Mouse (Mus musculus): ENCODE results near the gene Aspscr1.
A peak's percentile ranks its signal among the peaks of the same experiment; 100 is the strongest.

Aspscr1 gene

DNA sequence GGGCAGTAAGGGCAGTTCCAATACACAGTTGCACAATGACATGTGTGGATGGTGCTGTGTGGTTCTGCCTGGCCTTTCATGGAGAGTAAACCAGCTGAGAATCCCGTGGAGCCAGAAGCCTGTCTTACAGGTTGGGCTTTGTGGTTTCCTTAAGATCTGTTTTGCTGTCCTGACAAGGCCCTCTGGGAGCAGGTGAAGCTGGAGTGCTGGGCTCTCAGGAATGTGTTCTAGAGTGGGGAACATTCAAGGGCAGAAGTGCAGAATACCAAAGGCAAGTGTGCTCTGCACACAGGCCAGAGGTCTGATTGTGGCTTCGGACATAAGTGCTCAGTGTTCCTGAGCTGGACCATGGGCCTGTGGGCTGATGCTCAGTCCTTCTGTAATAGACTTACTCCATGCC is 11.9 kb downstream of the Aspscr1 start:
- DNase-seq: no peak

DNA sequence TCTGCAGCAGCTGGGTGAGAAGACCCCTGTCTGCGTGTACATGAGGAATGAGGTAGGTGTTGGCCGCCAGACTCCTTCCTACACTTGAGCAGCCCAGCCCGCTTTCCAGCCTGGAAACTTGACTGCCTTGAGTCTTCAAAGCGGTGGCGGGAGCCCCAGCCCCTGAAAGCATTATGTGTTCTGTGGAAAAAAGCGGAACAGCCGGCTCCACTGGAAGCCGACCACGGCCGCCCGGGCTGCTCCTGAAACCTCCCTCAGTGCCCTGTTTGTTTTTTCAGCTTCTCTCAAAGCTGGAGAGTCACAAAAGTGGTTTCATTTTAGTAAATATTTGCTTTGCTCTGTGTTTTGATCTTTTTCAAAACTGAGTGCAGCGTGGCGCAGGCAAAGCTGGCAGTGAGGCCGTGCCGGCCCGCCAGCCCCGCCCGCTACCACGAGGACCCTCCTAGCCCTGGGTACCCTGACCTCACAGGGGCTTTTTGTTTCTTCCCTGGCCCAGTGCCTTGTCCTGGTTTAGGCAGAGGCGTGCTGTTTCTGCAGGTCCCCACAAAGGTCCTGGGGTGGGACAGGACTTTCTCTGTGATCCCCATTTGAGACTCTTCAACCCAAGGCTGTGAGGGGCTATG is 14.0 kb downstream of the Aspscr1 start:
- no peak for DNase-seq

DNA sequence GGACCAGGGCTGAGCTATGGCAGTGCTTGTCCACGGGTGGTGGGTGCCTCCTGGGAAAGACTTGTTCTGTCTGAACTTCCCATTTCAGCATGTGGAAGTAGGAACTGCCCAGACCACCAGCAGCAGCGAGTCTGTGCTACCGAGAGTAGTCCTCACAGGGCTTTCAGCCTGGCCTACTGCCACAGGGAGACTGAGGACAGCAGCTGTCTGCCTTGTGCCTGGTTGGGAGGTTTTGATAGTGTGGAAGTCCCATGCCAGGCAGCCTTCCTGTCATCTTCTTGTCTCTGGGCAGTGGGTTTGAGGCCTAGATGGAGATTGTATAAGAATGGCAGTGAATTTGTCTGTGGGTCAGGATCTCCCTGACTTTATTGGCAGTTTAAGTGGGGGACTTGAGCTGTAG is 16.6 kb downstream of the Aspscr1 start:
- DNase-seq: no peak

DNA sequence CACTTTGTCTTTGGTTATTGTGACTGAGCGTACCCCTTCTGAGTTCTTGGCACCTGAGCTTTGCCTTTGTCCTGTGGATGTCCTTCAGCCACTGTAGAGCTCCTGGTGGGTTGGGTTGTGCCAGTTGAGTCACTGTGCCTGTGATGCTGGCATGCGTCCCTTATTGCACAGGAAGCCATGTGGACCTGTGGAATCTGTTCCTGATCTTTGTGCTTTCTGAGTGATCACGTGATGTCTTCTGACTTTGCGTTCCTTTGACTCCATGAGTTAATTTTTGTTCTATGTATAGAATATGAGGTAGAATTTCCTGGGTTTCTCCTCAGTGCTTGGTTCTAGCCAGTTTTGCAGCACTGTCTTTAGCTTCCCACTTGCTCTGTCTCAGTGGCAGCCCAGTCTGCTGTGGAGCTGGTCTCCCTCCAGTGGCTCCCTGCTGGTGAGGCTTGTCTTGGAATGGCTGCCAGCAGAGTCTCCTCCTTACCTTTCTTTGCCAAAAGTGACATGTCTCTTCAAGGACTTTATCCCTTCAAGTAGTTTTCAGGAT is 19.8 kb downstream of the Aspscr1 start:
- peak; percentile 80 to 85 for DNase-seq

DNA sequence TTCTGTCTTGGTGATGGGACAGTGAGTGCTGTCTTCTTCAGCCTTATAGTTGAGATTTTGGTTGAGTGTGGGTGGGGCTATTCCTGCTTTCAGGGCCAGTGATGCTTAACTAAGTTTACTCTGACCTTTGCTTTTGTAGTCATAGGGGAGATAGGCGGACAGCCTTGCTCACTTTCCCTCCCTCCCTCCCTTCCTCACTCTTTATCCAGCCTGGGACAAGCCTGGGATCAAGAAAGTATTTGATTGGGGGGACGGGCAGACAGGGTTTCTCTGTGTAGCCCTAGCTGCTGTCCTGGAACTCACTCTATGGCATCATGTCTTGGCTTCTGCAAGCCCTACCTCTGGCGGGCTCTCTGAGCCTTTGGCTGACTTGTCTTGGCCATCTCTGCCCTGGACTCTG is 20.7 kb downstream of the Aspscr1 start:
- DNase-seq: peak; percentile 44 to 55

DNA sequence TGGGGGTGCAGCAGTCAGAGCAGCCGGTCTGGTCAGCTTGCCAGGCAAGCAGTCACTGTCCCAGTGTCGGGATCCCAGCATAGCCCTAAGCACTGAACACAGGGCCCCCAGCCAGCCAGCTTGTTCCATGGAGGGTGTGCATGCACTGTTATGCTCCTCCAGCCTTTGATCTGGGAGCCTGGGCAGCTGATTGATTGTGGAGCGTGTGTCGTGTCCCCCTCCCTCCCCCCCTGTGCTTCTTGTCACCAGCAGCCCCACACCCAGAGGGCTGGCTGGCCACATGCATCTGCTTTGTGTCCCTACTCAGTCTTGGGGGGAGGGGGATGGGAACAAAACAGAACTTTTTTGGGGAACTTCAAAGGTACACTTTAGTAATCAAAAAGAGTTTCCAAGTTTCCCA is 22.4 kb downstream of the Aspscr1 start:
- no peak for DNase-seq

DNA sequence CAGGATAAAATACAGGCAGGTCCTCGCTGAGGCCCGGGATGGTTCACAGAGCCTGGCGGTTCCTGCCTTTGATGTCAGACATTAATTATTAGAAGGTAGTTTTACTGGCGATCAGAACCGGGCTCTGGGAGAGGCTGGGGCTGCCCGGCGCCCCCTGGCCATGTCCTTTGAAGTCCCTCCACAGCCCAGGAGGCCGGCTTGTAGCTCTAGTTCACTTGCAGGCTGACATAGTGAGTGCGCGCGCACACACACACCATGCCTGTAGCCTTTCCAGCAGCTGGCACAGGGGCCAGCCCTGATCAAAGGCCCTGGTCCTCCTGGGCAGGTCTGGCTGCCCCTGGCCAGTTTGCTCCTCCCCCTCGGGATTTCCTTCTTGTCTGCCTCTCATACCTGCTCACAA is 22.9 kb downstream of the Aspscr1 start:
- DNase-seq: peak; percentile 72

DNA sequence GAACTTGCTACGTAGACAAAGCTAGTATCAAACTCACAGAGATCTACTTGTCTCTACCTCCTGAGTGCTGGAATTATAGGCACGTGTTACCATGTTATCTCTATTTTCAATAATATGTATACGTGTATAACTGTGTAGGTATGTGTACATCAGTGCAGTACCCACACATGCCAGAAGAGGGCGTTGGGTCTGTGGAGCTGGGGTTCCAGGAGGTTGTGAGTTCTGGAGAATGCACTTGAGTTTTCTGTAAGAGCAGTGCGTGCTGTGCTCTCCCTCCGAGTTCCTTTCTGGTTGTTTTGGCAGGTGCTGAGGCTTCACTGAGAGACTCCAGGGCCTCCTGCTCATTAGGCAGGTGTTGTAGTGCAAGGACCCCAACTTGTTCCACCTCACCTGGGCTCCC is 23.8 kb downstream of the Aspscr1 start:
- DNase-seq: no peak

DNA sequence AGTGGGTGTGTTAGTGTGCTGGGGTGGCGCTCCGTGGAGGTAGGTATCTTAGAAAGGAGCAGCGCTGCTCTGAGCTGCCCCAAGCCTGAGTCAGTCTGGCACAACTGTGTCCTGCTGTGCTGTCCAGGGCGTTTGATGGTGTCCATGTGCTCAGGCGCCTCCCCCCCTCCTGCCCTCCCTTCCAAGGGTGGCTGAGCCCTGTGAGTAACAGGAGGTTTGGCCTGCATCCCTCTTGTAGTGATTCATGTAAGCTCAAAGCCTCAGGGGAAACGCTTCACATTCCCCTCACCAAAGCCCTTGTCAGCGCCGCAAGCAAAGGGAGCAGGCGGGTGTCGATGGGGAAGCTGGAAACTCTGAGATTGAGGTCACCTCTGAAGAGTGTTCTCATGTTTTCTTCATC is 25.0 kb downstream of the Aspscr1 start:
- DNase-seq: no peak

DNA sequence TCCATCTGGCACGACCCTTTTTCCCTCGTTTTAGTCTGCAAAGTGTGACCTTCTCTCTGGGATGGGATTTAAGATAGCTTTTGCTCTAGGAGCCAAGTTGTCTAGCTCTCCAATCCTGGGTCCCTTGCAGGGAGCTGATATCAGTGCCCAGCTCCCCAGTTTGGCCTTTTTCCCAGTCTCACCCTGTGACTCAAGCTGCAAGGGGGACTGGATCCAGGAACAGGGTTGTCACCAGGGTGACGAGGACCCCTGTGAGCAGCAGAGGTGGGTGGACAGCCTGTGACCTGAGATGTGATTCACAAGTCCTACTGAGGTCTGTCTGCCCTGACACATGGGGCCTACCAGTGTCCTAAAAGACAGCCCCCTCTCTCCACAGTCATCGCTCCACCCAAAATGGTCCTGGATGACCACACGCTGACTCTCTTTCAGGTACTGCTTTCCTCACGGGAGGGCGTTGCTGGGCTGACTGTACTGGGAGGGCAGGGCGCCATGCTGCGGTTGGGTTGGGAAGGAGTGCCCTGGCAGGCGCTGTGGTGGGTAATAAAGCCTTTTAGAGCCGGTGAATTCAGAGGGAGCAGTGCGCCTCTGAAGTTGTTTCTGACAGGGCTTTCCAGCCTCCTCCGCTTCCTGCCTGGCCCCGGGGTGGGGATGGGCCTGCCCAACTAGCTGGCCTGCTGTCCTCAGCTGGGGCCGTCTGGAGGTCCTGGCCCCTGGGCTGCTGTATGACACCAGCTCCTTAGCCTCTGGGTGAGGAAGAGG is 31.1 kb downstream of the Aspscr1 start:
- no peak for DNase-seq

DNA sequence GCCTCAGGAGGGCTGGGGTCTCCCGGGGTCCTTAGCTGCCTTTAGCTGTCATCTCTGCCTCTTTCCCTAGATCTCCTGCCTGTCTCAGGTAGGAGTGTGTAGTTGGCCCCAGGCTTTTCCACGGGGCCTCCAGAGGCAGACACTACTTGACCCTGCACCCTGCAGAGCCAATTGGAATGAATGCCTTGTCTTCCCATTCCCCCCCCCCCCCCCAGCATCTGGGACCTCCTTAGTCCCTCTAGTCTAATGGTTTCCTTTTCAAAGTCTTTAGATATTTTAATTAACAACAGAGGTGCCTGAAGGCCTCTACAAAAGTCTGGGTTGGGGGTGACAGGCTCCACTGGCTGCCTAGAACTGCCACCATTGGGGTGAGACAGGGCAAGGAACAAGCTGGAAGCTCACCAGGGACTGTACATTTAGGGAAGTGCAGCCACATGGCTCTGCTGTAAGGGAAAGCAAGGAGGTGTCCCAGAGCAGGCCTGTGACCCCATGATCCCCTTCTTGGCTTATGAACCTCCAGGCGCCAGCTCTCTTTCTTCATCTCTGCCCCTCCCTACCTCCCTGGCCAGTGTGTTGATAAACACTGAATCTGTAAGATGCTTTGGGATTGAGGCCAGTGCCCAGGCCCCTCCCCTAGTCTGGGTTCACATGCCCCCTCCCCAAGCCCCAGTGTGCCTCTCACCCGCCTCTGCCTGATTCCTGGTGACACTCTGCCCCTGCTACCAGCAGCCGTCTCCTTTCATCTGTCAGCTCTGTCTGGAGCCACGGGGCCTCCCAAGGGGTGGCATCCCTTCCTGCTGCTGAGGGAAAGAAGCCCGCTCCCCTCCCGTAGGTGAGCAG is 31.9 kb downstream of the Aspscr1 start:
- no peak for DNase-seq

DNA sequence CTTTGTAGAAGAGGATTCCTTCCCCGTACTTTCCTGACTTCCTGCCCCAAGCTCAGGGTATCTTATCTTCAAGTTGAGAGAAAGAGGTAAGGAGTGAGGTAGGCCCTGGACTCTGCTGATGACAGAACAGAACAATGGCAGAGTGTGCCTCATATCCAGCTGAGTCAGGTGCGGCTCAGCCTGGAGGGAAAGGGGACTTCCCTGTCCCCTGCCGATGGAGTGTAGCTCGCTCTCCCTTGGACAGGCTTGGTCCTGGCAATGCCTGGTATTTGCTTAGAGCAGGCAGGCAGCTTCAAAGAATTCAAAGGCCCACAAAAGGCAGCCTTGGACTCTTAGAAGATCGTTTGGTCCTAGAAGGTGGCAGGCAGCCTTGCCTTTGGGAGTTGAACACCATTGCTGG is 33.3 kb downstream of the Aspscr1 start:
- DNase-seq: no peak

DNA sequence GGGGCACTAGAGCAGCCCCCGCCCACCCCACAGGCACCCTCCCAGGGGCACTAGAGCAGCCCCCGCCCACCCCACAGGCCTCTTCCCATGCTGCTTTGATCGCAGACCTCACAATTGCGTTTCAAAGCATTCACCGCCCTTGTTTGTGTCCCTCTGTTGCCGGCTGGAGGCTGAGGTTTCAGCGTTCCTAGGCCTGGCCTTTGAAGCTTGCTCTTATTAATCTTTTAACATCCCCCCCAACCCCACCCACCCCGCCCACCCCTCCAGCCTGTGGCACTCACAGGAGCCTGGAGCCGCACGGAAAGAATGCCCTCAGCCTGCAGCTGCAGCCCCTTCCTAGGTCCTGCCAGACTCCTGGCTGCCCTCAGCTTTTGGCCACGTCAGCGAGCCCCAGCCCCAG is 34.5 kb downstream of the Aspscr1 start:
- no peak for DNase-seq

DNA sequence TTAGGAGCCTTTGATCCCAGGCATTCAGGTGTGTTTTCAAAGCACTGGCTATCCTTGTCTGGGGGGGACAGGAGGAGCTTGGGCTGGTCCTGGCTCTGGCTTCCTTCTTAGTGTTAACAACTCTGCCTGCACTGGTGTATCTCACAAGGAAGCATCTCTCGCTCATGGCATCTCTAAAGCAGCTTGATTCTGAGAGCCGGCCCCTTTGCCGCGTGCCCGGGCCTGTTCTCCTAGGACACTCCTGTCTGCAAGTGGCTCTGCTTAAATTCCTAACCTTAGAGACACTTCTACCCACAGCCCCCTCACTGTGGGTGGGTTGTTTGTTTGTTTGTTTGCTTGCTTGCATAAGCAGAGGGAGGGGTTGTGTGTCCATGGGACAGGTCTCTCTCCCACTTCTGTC is 35.2 kb downstream of the Aspscr1 start:
- no peak for DNase-seq

DNA sequence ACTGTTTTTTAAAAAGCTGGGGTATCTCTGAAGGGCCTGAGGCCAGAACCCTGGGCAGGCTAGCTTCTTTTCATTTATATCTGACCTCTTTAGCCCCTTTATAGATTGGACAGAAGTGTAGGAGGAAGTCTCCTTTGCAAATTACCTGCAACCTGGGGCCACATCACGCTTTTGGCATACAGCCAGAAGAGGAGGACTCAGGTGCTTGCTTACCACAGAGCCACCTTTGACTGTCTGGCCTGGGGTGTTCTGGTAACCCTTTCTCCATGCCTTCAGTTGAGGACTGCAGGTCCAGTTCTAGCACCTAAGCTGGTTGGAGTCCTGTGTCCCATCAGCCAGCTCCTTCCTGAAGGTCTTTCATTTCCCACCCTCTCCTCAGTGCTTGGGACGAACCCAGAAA is 36.8 kb downstream of the Aspscr1 start:
- DNase-seq: no peak

DNA sequence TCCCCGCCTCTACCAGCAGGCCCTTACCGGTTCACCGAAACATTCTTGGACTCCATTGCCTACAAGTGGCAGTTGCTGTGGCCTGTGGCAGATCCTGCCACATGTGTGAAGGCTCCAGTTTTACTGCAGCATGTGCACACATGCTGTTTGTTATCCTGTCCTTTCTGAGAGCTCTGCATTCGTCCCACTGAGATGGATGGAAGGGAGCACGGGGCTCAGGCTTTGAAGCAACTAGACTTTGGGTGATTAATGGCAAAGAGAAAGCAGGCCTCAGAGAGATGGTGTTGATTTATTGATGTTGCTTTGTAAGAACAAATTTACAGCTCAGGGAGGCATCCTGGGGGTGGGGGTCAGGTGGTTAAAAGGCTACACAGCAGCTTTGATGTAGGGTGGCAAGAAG is 37.9 kb downstream of the Aspscr1 start:
- no peak for DNase-seq

DNA sequence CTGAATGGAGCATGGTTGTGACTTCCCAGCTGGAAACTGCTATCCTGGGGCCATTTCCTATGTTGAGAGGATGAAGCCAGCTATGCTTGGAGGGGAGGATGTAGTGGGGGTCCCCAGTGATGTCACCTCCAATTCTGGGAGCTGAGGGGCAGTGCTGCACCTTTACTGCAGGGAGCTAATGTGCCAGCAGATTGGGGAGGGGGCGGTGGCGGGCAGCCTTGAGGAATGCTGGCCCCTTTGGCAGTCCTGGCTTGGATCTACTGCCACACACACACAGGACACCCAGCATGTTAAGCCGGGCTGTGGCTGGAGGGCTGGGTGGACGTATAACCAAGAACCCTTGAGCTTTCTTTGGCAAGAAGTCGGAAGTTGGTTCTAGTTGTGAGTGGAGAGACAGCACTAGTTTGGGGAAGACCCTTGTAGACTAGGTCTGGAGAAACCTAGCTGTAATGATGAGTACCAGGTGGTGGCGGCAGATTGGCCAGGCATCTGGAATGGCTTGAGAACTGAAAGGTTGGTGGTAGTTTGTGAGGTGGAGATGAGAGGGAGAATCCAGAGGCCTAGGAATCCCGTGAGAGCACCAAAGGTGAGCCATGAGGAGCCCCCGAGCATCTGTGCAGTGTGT is 39.3 kb downstream of the Aspscr1 start:
- no peak for DNase-seq

DNA sequence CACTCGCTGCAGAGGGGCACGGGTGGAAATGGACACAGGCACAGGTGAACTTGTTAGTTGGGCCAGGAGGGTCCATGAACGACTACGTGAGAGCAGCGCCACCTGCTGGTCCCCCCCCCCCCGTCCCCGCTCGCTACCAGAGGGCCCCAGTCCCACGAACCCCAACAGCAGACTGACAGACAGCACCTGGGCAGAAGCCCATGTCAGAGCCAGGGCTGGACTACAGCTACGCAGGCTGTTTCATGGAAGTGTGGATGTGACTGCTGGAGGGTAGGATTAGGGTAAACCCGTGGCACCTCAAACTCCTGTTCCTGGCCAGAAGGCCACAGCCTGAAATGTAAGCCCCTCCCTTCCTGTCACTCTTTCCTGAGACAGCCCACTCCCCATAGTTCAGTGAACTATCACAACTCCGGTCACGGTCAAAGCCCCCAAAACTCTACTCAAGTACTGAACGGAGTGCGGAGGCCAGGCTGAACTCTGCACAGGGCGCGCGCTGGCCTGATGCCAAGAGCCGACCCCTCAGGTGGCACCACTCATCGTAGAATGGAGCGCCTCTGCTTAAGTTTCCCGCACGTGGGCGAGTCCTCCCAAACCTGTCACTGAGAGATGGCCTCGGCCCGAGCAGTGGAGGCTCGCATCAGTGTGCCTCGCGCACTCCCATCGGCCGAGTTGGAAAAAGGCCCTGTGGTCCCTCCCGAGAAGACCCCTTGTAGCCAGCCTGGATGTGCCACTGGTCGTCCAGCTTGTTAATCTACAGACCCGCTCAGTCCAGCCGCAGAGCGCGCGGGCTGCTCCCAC is 40.2 kb downstream of the Aspscr1 start:
- peak; percentile 41 to 51 for DNase-seq

DNA sequence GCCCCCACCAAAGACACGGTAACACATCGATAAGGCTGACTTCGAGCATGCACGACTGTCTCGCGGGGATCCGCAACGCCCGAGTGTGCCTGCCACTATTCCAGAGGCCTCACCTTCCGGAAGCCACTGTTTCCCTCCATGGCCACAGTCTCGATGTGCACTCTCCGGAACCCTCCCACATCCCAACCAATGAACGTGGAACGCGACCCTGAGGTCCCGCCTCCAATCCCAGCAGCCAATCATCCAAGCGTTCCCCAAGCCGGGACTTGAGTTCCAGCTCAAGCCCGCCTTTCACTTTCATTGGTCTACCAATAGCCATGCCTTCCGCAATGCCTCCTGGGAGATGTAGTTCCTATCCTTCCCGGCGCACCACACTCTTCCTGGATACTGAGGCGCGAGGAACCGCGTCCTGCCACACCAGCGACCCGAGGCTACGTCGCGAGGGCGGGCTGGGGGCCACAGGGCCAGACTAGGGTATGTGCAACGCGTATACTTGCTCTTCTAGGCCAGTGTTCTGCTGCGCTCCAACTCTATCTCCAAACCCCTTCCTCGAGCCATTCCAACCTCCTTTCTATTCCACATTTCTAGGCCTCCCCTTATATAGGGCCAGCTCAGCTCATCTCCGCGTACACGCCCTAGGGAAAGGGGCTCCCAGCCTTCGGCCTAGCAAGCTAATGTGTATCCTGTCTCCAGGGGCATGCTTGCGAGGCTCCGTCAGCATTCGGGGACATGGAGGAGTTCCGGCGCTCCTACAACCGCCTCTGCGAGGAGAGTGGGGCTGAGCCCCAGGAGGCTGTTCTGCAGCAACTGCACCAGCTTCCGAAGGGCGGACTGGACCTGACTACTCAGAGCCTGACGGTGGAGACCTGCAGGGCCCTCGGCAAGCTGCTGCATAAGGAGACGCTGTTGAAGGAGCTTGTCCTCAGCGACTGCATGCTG is 41.1 kb downstream of the Aspscr1 start, which contains the start of the genes Cenpx and Lrrc45:
Gene Cenpx (minus strand): TSS at position 159 of the 939 bp plus-strand sequence.
Gene Lrrc45 (plus strand): TSS at position 346 of the 939 bp plus-strand sequence.
- DNase-seq: peak; percentile 98 to 99

DNA sequence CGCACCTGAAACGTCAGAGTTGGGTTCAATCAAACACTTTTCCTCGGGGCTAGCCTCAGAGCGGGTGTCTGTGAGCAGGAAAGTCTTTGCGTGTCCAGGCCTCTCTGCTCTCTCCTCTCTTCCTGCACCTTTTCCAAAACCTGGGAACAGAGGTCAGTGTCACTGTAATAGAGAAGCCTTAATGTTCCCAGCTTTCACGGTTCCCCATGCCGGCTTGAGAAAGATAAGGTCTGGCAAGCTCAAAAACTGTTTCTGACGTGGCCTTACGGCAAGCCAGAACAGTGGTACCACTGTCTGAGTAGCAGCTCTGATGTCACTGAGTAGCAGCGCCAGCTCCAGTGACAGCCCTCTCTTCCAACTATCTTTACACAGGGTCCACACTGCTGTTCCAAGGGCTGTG is 41.8 kb downstream of the Aspscr1 start:
- no peak for DNase-seq

DNA sequence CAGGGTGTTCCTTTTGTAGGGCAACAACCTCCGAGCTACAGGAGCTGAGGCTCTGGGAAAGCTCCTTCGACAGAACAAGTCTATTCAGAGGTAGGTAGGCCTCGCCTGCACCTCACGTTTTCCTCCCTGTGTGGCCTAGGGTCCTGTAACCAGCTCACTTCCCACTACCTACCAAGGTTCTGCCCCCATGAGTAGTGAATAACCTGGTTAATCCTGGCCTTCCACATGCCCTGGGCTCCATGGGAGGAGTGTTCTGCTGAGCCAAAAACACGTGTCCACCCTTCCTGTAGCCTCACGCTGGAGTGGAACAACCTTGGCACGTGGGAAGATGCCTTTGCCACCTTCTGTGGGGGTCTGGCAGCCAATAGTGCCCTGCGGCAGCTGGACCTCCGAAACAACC is 42.4 kb downstream of the Aspscr1 start:
- DNase-seq: no peak
